Mouse (Mus musculus) embryo, embryonic 9.5 days (tissue): ENCODE data around the gene Akt1s1.
A peak's percentile ranks its signal among the peaks of the same experiment; 100 is the strongest.
"Not testable (repeated sequence)": the region's sequence is repeated elsewhere in the genome, so short reads cannot be mapped to it uniquely, and the experiment has no call there.

Experiments used
- DNase-seq: peaks from one replicate; pipeline ENCODE4 v3.0.0-alpha.2; 2017; ENCODE audit errors: extremely low spot score

Gene Akt1s1

DNA sequence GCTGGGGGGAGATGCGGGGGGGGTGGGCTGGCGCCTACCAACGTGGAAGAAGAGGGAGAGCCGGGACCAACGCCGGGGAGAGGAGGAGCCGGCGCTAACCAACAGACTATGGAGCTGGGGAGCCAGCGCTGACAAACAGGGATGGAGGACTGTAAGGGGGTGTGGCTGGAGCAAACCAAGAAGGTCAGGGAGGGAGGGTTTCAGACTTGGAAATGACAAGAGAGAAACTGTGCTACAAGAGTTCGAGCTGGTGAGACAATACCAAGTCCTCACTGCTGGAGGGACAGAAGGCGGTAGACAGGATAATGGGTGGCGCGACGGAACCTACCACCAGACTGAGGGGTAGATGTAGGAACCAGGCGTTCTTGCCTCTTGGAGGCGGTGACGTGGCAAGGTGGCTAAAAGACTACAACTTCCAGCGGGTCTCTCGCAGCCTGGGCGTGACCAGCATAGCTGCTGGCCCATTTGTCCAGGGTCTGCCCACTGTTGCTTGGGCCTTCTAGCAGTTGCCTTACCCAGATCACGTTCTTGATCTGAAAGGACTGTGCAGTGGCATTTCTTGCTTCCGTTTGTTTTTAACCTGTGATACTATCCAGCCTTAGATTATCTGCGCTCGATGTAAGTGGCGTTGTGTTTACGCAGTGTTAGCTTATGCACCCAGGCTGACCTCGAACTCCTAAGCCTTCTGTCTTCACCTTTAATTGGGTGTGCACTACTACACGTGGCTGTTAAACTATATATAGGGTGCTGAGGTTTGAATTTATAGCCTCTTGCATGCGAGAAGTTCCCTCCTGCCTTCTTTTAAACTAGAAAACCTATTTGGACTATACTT, 21.1 kb downstream of the Akt1s1 start, which contains the start of gene Ptov1:
Ptov1 (minus strand) TSS at position 92 of the 832 bp plus-strand sequence.
- DNase-seq: peak; percentile 96

- no peak for DNase-seq
These were observed 21.8 kb downstream of the Akt1s1 start for GRCm38 (mm10) chr7:44870614-44871013.

DNA sequence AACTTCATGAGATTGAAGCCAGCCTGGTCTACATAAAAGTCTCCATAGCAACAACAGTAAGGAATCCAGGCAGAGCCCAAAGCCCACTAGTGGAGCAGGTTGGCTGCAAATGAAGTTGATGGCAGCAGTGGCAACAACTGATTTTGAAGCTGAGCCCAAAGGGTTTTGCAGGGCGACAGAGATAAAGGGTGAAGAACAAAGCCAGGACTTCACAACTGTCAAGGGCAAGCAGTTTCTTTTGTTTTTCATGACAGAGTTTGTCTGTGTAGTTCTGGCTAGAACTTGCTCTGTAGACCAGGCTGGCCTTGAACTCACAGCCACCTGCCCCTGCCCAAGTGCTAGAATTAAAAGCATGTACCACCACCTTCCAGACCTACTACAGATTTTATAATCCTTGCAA, 22.4 kb downstream of the Akt1s1 start:
- no peak for DNase-seq

DNA sequence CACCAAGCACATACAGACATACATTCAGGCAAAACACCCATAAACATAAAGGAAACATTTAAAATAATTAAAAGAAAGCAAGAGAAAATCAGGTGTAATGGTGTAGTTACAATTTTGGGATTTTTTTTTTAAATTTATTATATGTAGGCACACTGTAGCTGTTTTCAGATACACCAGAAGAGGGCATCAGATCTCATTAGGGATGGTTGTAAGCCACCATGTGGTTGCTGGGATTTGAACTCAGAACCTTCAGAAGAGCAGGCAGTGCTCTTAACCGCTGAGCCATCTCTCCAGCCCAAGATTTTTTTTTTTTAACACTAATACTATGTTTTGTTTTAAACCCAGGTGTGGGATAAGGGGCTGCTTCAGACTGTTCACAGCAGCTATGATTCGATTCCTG, 23.0 kb downstream of the Akt1s1 start:
- not testable (repeated sequence) for DNase-seq

DNA sequence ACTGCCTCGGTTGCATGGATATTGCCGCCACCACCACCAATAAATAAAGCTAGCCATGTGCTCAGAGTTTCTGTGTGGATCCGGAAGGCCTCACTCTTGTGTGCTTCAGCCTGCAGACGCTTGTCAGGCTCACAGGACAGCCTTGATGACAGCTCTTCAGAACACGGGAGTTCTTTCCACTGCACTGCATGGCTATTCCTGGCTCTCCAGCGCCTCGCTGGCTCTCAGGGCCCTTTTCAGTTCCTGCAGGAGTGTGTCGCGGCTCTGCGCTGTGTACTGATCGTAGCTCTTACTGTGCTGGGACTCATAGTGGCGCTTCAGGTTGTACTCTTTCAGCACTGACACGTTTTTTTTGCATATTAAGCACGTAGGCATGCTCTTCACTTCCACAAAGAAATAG, 29.0 kb downstream of the Akt1s1 start:
- DNase-seq: no peak

DNA sequence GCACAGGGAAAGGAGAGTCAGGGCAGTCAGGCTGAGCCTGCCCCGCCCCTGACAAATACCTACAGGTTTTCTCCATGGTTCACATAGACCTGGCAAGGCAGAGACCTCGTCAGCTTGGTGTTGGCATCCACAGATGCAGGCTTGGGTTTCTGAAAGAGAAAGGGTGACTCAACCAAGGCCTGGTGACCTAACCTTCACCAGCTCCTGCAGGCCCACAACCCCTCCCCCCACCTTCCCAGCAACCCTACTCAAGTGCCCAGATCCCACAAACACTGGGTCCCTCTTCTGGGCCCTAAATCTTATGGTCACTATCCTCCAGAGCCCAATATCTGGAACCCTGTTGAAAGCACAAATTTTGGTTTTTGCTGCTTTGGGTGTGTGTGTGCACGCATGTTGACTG, 34.2 kb downstream of the Akt1s1 start:
- DNase-seq: no peak

- no peak for DNase-seq
These were observed 35.8 kb downstream of the Akt1s1 start for GRCm38 (mm10) chr7:44884637-44885036.

GRCm38 (mm10) chr7:44886964-44887363, 38.2 kb downstream of the Akt1s1 start:
- no peak for DNase-seq

DNA sequence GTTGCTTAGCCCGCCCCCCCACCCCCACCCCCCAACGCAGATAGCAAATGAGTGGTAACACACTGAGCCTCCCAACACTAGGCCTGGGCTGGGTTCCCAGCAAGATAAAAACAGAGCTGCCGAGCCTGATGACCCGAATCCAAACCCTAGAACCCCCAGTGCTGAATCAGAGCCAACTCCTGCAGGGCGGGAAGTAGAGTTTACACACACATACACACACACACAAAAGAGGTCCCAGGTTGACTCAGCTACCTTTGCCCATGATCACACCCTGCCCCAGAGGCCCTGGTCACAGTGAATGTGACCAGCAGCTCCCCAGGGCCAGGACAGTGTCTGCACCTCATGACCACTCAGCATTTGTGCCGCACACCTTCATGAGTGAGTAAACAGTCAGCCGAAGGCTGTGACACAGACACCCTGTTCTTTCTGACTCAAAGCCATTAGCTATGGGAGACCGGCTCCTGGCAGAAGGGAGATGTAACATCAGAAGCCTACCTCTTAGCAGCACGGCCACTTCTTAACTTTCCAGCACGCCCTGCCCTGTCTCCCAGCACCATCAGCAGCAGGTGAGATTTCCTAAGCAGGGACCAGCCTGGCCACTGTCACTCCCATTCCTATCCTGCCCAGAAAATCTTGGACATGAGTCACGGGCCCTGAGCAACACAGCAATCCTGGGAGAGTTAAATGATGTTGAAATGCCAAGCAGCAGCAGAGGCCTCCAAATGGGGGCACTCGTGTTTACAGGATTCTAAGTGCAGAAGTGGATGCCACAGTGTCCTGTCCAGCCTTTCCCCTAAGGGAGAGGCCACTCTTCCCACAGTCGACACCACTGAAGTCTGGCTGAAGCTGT, 39.7 kb downstream of the Akt1s1 start:
- DNase-seq: no peak

GRCm38 (mm10) chr7:44890180-44890579, 41.4 kb downstream of the Akt1s1 start:
- DNase-seq: no peak

DNA sequence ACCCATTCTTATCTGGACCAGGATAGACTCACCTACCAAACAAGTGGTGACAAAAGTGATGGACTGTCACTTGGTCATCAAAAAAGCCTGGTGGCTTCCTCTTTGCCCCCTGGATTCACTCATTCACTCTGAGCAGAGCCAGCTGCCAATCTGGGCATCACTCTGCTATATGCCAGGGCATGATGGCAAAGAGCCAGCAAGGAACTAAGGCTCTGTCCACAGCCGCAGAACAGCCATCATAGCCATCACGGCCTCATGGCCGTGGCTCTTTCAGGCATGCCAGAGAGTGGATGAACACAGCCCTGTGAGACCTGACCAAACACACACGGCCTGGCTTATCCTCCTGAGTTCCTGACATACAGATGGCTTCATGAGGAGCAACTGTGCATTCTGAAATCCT, 41.9 kb downstream of the Akt1s1 start:
- DNase-seq: no peak

- DNase-seq: no peak
These were observed 42.8 kb downstream of the Akt1s1 start for GRCm38 (mm10) chr7:44891611-44892010.

- peak; percentile 94 for DNase-seq
These were observed 43.6 kb downstream of the Akt1s1 start, which contains the start of gene Med25 for GRCm38 (mm10) chr7:44892276-44892921. Med25 (minus strand) TSS chr7:44892712.

- DNase-seq: peak; percentile 24
These were observed 44.4 kb downstream of the Akt1s1 start for GRCm38 (mm10) chr7:44893197-44893596.

DNA sequence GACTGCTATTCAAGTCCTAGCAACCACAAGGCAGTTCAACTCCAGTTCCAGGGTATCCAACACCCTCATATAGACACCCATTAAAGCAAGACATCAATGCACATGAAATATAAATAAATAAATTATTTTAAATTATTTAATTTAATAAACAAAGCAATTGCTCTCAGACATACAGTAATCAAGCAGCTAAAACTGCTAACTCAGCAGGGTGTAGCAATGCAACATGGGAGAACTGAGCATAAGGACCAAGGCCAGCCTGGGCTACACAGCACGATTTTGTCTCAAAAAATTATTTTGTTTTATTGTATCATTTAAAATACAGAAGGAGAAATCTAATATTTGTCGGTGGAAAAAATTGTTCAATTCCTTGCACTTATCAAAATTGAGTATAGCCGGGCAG, 45.4 kb downstream of the Akt1s1 start:
- DNase-seq: no peak

DNA sequence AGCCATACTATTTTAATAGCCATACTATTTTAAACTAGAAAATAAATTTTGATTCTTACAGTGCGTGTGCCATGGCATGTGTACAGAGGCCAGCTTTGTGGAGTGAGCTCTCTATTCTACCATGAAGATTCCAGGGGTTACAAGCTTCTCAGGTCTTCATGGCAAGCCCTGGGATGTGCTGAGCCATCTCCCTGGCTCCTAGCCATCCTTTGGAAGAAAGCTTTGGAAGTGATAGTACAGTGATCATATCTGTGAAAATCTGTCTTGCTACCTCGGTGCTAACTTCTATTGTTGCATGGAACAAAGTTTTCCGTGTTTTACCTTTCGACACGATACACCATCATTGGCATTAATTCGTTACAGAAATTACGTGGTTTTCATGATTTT, 46.4 kb downstream of the Akt1s1 start:
- DNase-seq: no peak

DNA sequence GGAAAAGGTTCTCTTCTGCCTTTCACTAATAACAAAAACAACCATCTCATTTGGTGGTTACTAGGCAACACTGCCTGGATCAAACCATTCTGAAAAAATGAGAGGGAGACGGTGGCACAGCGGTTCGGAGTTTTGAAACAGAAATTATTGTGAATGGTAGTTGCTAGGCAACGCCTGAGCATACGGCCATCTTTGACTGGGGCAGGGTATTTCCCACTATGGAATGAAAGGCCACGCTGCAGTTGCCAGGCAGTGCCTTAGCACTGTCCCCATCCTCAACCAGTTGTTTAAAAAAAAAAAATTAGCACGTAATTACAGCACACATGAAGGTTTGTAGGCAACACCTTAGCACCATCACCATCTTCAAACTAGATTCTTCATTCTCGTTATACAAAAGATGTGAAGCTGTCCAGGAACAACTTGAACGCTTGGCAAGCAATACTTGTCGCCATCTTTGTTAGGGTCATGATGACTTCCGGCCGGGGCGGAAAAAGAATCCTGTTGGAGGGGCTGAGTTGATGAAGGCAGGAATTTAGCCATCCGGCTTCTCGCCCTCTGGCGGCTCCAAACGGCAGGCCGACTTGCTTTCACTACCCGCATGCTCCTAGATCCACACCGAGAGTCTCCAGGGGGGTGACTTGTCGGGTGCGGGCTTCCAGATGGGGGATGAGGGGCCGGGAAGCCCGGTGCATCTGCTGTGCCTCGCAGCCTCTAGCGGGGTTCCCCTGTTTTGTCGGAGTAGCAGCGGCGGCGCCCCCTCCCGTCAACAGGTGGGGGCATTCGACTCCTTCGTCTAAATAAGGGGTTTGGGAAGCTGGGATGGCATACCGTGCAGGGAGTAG, 47.0 kb downstream of the Akt1s1 start, which contains the start of gene Fuz:
Fuz (plus strand) TSS at position 487 of the 842 bp plus-strand sequence.
- DNase-seq: peak; percentile 91

DNA sequence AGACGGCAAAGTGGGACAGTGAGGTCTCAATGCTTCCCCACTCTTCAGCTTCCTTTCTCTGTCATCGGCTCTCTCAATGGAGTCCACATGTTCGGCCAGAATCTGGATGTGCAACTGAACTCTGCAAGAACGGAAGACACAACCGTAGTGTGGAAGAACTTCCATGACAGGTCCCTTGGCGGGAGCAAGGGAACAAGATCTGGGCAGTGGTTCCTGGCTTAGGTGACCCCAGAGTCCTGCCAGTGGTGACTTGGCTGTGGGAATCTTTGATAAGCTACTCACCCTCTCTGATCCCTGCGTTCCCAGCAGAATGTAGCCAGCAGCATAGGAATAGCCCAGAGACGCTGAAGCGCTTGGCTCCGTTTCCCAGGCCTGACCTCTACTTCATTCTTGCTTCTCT, 47.7 kb downstream of the Akt1s1 start:
- no peak for DNase-seq

DNA sequence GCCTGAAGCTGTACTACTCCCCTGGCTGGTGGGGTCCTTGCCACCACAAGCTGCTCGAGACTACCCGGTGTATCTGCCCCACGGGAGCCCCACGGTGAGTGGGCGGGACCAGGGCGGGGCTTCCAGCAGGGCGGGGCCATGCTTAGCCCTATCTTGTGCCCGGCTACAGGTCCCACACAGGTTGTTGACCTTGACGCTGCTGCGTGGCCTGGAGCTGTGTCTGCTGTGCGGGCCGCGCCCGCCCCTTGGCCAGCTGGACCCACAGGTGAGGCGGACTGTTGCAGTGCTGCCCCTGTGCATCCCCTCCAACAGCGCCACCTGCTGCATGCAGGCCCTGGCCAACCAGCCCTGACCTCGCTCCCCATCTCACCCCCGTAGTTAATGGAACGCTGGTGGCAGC, 49.8 kb downstream of the Akt1s1 start:
- peak; percentile 38 for DNase-seq

- DNase-seq: no peak
These were observed 51.8 kb downstream of the Akt1s1 start for GRCm38 (mm10) chr7:44900632-44901031.

GRCm38 (mm10) chr7:44901230-44901722, 52.5 kb downstream of the Akt1s1 start:
- peak; percentile 85 for DNase-seq
